Mouse (Mus musculus): ENCODE measurements around the gene Gad2.

The Gad2 gene

GRCm38 (mm10) chr2:22646134-22646533, 24.1 kb downstream of the Gad2 start:
- DNase-seq (ENCODE audit: low spot score) = no peak

DNA sequence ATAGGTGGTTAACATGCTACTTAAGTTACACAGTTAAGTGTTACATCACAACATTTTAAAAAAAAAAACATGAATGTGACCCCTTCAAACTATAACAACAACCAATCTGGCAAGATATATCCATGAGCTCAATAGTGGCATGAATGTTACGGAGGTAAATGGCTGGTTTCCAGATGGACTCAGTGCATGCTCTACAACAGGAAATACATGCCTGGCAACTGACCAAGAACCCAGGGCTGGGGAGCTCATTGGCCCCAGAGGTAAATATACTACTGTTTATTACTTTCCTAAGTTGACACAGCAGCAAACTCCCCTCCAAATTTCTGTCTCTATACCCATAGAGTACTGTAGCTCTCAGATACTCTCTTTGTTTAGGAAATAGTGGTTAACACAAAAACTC, 26.4 kb downstream of the Gad2 start:
- no peak for DNase-seq (ENCODE audit: low spot score)

- DNase-seq (ENCODE audit: low spot score) = no peak
Observed at GRCm38 (mm10) chr2:22651826-22652225, 29.8 kb downstream of the Gad2 start.

- no peak for DNase-seq (ENCODE audit: low spot score)
Observed at GRCm38 (mm10) chr2:22663731-22664130, 41.7 kb downstream of the Gad2 start.

DNA sequence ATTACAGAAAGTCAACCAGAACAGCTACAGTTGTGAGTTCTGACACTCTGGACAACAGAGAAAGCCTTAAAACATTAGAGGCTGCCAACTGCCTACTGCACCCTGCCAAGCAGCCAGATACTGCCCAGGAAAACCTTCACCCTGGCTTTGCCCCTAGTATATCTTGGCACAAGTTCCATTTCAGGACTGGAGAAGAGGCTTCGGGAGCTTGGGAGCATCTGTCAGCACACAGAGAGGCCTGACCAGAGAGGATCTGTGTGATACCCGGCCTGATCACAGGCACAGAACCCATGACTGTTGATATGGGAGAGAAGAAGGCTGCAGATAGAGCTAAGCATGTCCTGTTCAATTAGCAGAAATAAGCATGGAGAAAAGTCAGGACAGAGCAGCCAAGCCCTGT, 48.4 kb downstream of the Gad2 start:
- DNase-seq (ENCODE audit: low spot score) = no peak

DNA sequence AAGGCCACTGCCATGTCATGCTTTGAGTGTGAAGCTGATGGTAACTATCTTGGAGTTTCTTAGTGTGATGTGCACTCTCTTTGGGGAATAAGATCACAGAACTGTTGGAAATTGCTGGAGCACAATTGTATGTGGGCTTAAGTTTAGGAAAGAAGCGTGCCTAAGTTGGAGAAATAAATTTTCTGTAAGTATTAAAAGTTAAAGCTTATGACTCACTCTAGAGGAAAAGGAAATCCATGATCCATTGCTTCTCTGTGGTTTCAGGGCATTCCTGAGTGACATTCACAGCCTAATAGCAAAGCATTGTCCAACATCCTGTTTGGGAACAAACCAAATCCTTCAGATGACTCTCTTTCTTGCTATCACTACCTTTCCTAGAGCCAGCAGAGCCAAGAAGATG, 49.3 kb downstream of the Gad2 start:
- DNase-seq (ENCODE audit: low spot score) = no peak

DNA sequence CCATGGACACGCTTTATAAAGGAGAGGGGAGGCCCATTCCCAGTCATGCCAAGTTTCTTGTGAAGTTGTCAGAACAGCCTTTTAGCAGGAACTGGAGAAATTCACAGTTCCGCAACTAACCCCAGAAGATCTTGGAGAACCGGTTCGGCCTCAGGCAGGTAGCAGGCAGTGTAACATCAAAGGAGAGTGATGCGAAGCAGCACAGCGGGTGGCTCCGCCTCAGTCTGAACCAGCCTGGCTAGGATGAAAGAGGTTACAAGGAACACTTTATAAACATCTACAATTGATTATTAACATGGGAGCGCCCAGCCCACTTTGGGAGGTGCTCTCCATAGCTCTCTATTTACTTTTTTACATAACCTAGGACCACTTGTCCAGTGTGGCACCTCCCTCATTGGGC, 55.1 kb downstream of the Gad2 start:
- no peak for DNase-seq (ENCODE audit: low spot score)

- no peak for DNase-seq (ENCODE audit: low spot score)
Observed at GRCm38 (mm10) chr2:22679944-22680343, 57.9 kb downstream of the Gad2 start.

DNA sequence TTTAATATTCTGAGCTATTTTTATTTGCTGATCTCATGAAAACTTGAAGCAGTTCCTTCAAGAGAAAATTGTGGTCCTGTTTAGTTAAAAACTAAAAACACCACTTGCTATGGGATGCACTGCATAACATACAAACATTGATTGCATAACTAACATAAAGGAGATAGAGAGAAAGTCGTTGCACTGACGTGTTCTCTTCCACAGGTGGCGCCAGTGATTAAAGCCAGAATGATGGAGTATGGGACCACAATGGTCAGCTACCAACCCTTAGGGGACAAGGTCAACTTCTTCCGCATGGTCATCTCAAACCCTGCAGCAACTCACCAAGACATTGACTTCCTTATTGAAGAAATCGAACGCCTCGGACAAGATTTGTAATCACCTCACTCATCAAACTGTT, 68.0 kb downstream of the Gad2 start:
- DNase-seq (ENCODE audit: low spot score) = no peak

GRCm38 (mm10) chr2:22704780-22705727, 83.0 kb downstream of the Gad2 start:
- no peak for DNase-seq (ENCODE audit: low spot score)

DNA sequence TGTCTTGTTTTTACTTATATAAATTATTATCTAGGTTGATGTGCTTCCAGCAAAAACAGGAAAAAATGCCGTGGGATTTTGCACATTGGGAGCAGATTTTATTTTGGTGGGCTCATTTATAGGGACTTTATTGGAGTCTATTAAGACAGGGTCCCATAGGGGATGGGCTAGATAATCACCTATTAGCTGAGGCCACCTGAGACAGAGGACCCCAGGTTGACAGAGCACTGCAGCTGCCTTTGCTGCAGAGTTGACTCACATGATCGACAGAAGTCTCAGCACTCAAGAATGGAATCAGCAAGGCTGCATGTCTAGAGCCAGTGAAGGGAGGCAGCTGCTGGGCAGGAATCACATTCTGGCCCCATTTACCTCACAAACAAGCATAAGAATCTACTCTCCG, 84.2 kb downstream of the Gad2 start:
- DNase-seq (ENCODE audit: low spot score) = no peak

GRCm38 (mm10) chr2:22721522-22722470, 99.8 kb downstream of the Gad2 start:
- DNase-seq (ENCODE audit: low spot score) = peak; percentile 86

DNA sequence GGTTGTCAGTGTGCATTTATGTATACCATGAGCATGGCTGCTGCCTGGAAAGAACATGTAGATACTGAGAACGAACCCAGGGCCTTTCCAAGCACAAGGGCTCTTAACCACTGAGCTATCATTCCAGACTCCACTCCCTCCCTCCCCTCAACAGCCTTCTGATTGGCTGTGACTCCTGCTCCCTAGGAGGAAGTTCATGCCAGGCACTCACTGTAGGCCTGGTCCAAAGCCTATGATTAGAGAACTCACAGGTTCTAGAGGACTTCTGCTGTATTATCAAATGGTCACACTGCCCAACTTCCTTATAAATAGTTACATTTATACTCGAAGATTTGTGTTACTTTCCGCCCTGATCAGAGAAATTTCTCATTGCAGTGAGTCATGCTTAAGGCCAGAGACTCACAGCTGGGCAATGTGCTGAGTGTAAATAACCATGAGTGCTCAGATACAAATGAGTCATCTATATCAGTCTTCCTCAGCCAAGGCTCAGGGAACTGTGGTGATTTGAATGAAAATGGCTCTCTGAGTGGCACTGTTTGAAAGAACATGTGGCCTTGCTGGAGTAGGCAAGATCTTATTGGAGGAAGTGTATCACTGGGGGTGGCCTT, 102.0 kb downstream of the Gad2 start:
- DNase-seq (ENCODE audit: low spot score) = no peak

- no peak for DNase-seq (ENCODE audit: low spot score)
Observed at GRCm38 (mm10) chr2:22727113-22727512, 105.1 kb downstream of the Gad2 start.

DNA sequence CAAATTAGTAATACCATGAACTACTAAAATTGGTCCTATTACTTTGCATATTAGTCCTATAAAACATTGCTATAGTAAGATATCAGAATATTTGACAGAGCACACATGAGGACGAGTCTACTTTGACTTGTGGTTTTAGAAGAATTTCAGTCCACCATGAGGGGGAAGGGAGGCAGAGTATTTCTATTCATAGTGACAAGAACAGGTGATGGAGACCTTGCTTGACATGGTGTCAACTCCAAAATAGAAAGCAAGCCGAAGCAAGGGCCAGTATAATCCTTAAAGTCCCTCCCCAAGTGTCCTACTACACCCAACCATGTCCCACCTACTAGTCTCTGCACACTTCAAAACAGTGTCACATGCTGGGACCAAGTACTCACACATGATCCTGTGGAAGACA, 114.1 kb downstream of the Gad2 start:
- no peak for DNase-seq (ENCODE audit: low spot score)

- DNase-seq (ENCODE audit: low spot score) = no peak
Observed at GRCm38 (mm10) chr2:22739369-22739768, 117.4 kb downstream of the Gad2 start.

DNA sequence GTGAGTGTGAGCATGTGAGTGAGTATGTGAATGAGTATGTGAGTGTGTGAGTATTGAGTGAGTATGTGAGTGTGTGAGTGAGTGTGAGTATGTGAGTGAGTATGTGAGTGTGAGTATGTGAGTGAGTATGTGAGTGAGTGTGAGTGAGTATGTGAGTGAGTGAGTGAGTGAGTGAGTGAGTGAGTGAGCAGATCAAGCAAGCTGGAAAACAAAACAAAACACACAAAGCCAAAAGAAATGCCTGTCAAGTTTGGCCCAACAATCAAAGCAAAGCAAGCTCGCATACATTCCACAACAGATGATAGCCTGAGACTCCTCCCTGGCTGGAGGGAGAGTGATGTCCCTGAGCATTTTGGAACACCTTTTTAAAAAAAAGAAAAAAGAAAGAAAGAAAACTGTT, 118.4 kb downstream of the Gad2 start:
- no peak for DNase-seq (ENCODE audit: low spot score)

DNA sequence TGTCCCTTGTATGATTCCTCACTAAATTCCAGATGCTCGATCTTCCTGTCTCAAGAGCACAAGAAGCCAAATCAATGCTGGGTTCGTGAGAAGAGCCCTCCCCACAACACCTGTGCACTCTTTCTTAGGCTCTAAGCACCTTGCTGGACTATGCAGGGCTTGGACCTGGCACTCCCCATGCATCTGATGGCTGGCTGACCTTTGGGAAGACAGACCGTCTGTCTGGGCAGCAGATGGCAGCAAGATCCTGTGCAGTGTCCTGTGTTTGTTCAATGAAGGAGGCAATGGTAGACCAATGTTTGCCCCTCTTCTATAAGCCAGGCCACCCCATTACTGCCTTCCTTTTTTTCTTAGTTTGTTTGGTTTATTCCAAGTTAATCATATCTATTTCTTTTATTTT, 119.2 kb downstream of the Gad2 start:
- no peak for DNase-seq (ENCODE audit: low spot score)

Measured in layer of hippocampus, adult 11-12 months (tissue).